Mouse (Mus musculus) midbrain, embryonic 11.5 days (tissue): ENCODE results near the gene Slc25a21. TPM values are rescaled to one million over a fixed set of nuclear protein-coding genes. Genes with fewer than 3 reads are reported as not detected.

Source experiments
- ATAC-seq: fragments of 200-750 bp; cut with Nextera tagmentation; 2 replicates; pipeline ENCODE4 v1.8.0; 2017; ENCODE audit warnings: moderate TSS enrichment, moderate library complexity; ENCODE audit not compliant: low FRiP score
- DNase-seq: peaks from one replicate; pipeline ENCODE4 v3.0.0; 2015; ENCODE audit warnings: low spot score; ENCODE audit errors: missing footprints
- H3K27ac ChIP-seq: fragments of 300-500 bp; sonication (generic); 2 replicates; pipeline ENCODE4 v1.5.1; 2014; ENCODE audit warnings: low read depth, low read length
- H3K27me3 ChIP-seq: fragments of 300-500 bp; sonication (generic); 2 replicates; pipeline ENCODE4 v1.6.1; 2014; ENCODE audit warnings: mild to moderate bottlenecking, low read length, moderate library complexity, mixed read lengths; ENCODE audit not compliant: control insufficient read depth, insufficient read depth
- H3K36me3 ChIP-seq: fragments of 300-500 bp; sonication (generic); 2 replicates; pipeline ENCODE4 v1.6.1; 2014; ENCODE audit warnings: mild to moderate bottlenecking, low read length, moderate library complexity, mixed read lengths; ENCODE audit not compliant: control insufficient read depth, insufficient read depth
- H3K4me1 ChIP-seq: fragments of 300-500 bp; sonication (generic); 2 replicates; pipeline ENCODE4 v1.6.1; 2014; ENCODE audit warnings: low read length; ENCODE audit not compliant: control insufficient read depth, insufficient read depth
- H3K4me2 ChIP-seq: fragments of 300-500 bp; sonication (generic); 2 replicates; pipeline ENCODE4 v1.6.1; 2014; ENCODE audit warnings: mild to moderate bottlenecking, moderate library complexity
- H3K4me3 ChIP-seq: fragments of 300-500 bp; sonication (generic); 2 replicates; pipeline ENCODE4 v1.5.1; 2014; ENCODE audit warnings: low read depth, low read length
- H3K9ac ChIP-seq: fragments of 300-500 bp; sonication (generic); 2 replicates; pipeline ENCODE4 v1.6.1; 2014; ENCODE audit warnings: low read length
- H3K9me3 ChIP-seq: fragments of 300-500 bp; sonication (generic); 2 replicates; pipeline ENCODE4 v1.6.1; 2016; ENCODE audit warnings: low read length; ENCODE audit not compliant: control insufficient read depth
- WGBS: fragments of 180-500 bp; shearing (Covaris S2); extraction: QIAGEN DNeasy Blood & Tissue Kit; methylation state at CpG from one replicate; pipeline ENCODE4 v1.1.7; 2014; 5-methylcytosine and 5-hydroxymethylcytosine counted together
- polyA plus RNA-seq: library from polyadenylated mRNA; unstranded; fragments of >200 nt; fragmentation: Nextera tagmentation; extraction: Ambion mirVana; gene quantifications from 2 replicates; pipeline ENCODE4 v1.2.1, GENCODE M21; 2014

Gene Slc25a21
- polyA plus RNA-seq, 1 experiment from 2014 or later = 2.5 TPM

GRCm38 (mm10) chr12:56890891-56891726 is 306.2 kb downstream of the Slc25a21 start:
- H3K4me2 ChIP-seq = no peak overlapping the region
- H3K9ac ChIP-seq = no peak overlapping the region
- DNase-seq (no peak), ATAC-seq (no peak)
- WGBS = 75% methylated on average over 6 of the region's 6 CpGs
- no peak overlapping the region for H3K27ac ChIP-seq
- no peaks in the 10 kb centered on the region for H3K9me3 ChIP-seq
- no peaks in the 10 kb centered on the region for H3K4me1 ChIP-seq
- H3K27me3 ChIP-seq = no peaks in the 10 kb centered on the region
- no peak overlapping the region for H3K4me3 ChIP-seq
- no peaks in the 10 kb centered on the region for H3K36me3 ChIP-seq

- H3K9ac ChIP-seq = no peak overlapping the region
- H3K4me1 ChIP-seq = peaks cover 4% of the 10 kb centered on the region; the same call in 1 of the 2 replicates
- 38% methylated on average over 3 of the region's 3 CpGs for WGBS
- no peaks in the 10 kb centered on the region for H3K9me3 ChIP-seq
- H3K27me3 ChIP-seq = no peaks in the 10 kb centered on the region
- DNase-seq (no peak), ATAC-seq (no peak)
- H3K27ac ChIP-seq = no peak overlapping the region
- no peaks in the 10 kb centered on the region for H3K36me3 ChIP-seq
- no peak overlapping the region for H3K4me2 ChIP-seq
- no peak overlapping the region for H3K4me3 ChIP-seq
These were observed 319.5 kb downstream of the Slc25a21 start for GRCm38 (mm10) chr12:56877796-56878195.

- Histone ChIP-seq H3K9ac (no peak overlapping the region), H3K27me3 (no peaks in the 10 kb centered on the region), H3K4me1 (peaks cover 4% of the 10 kb centered on the region; the same call in 1 of the 2 replicates), H3K9me3 (no peaks in the 10 kb centered on the region), H3K4me3 (no peak overlapping the region), H3K4me2 (no peak overlapping the region), H3K36me3 (no peaks in the 10 kb centered on the region), H3K27ac (no peak overlapping the region)
- WGBS = 50% methylated on average over 7 of the region's 7 CpGs
- no peak for DNase-seq
- no peak for ATAC-seq
These were observed 320.7 kb downstream of the Slc25a21 start for GRCm38 (mm10) chr12:56876549-56876948.

GRCm38 (mm10) chr12:56873204-56873603 is 324.1 kb downstream of the Slc25a21 start:
- H3K27me3 ChIP-seq = no peaks in the 10 kb centered on the region
- no peak for DNase-seq
- H3K4me2 ChIP-seq = no peak overlapping the region
- no peaks in the 10 kb centered on the region for H3K36me3 ChIP-seq
- H3K9ac ChIP-seq = no peak overlapping the region
- no peak for ATAC-seq
- H3K9me3 ChIP-seq = no peaks in the 10 kb centered on the region
- H3K4me1 ChIP-seq = 0 out of 2 replicates have a peak, but pooled peaks cover 2% of the 10 kb centered on the region
- no peak overlapping the region for H3K27ac ChIP-seq
- no peak overlapping the region for H3K4me3 ChIP-seq

GRCm38 (mm10) chr12:56870569-56870968 is 326.7 kb downstream of the Slc25a21 start:
- ATAC-seq (no peak), DNase-seq (no peak)
- H3K27ac ChIP-seq = no peak overlapping the region
- no peaks in the 10 kb centered on the region for H3K36me3 ChIP-seq
- H3K4me1 ChIP-seq = no peaks in the 10 kb centered on the region
- no peaks in the 10 kb centered on the region for H3K9me3 ChIP-seq
- H3K9ac ChIP-seq = no peak overlapping the region
- H3K4me2 ChIP-seq = no peak overlapping the region
- no peaks in the 10 kb centered on the region for H3K27me3 ChIP-seq
- H3K4me3 ChIP-seq = no peak overlapping the region
- 92% methylated on average over 3 of the region's 3 CpGs for WGBS

- Histone ChIP-seq H3K36me3 (no peaks in the 10 kb centered on the region), H3K9me3 (no peaks in the 10 kb centered on the region), H3K4me1 (no peaks in the 10 kb centered on the region), H3K27ac (no peak overlapping the region), H3K27me3 (no peaks in the 10 kb centered on the region), H3K4me3 (no peak overlapping the region), H3K9ac (no peak overlapping the region), H3K4me2 (no peak overlapping the region)
- DNase-seq (no peak), ATAC-seq (no peak)
- WGBS = 87% methylated on average over 4 of the region's 4 CpGs
These were observed 333.3 kb downstream of the Slc25a21 start for GRCm38 (mm10) chr12:56863873-56864562.

- Histone ChIP-seq H3K27ac (no peak overlapping the region), H3K4me2 (no peak overlapping the region), H3K36me3 (no peaks in the 10 kb centered on the region), H3K4me1 (no peaks in the 10 kb centered on the region), H3K9ac (no peak overlapping the region), H3K27me3 (no peaks in the 10 kb centered on the region), H3K4me3 (no peak overlapping the region), H3K9me3 (no peaks in the 10 kb centered on the region)
- DNase-seq (no peak), ATAC-seq (no peak)
- whole genome bisulfite sequencing = 52% methylated on average over 4 of the region's 4 CpGs
These were observed 344.6 kb downstream of the Slc25a21 start for GRCm38 (mm10) chr12:56852679-56853078.

- Histone ChIP-seq H3K27ac (no peak overlapping the region), H3K9me3 (no peaks in the 10 kb centered on the region), H3K9ac (no peak overlapping the region), H3K27me3 (no peaks in the 10 kb centered on the region), H3K4me1 (no peaks in the 10 kb centered on the region), H3K4me2 (no peak overlapping the region), H3K36me3 (no peaks in the 10 kb centered on the region), H3K4me3 (no peak overlapping the region)
- no peak for DNase-seq
- WGBS = 51% methylated on average over 3 of the region's 3 CpGs
- ATAC-seq = no peak
These were observed 345.8 kb downstream of the Slc25a21 start for GRCm38 (mm10) chr12:56851464-56851863.

GRCm38 (mm10) chr12:56829945-56830344 is 367.3 kb downstream of the Slc25a21 start:
- Histone ChIP-seq H3K4me3 (no peak overlapping the region), H3K4me2 (no peak overlapping the region), H3K9ac (no peak overlapping the region), H3K9me3 (no peaks in the 10 kb centered on the region), H3K27me3 (no peaks in the 10 kb centered on the region), H3K27ac (no peak overlapping the region), H3K4me1 (peaks cover 8% of the 10 kb centered on the region; the same call in 1 of the 2 replicates), H3K36me3 (no peaks in the 10 kb centered on the region)
- no peak for DNase-seq
- 71% methylated on average over 1 of the region's 1 CpGs for WGBS
- ATAC-seq = peak; percentile 49; the same call in 1 of the 2 replicates
